Mouse (Mus musculus): ENCODE measurements around the gene Gm14214. TPM values are rescaled to one million over a fixed set of nuclear protein-coding genes. Genes with fewer than 3 reads are reported as not detected.

The Gm14214 gene
- total and polyA plus RNA-seq, 2 experiments: not detected

DNA sequence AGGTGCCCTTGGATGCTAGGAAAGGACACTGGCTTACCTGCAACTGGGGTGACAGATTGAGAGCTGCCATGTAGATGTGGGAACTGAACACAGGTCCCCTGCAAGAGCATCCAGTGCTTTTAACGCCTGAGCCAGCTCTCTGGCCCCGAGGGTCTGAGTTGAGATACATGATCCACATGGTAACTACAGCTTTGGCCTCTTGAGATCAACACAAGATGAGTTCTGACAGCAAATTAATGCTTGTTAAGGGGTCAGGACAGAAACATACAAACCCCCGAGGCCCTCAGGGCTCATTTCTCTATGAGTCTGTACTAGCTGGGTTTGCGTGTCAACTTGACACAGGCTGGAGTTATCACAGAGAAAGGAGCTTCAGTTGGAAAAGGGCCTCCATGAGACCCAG, 25.9 kb downstream of the Gm14214 start:
- Histone ChIP-seq H3K36me3 (ENCODE audit: control insufficient read depth, insufficient read depth, low read length) (no peaks in the 10 kb centered on the region), H3K9ac (ENCODE audit: low read depth, low read length) (no peak overlapping the region), H3K4me1 (ENCODE audit: control insufficient read depth, insufficient read depth, low read length) (no peaks in the 10 kb centered on the region), H3K4me3 (ENCODE audit: insufficient read depth, low read depth, low read length) (no peak overlapping the region), H3K27me3 (ENCODE audit: control insufficient read depth, insufficient read depth, low read length) (no peaks in the 10 kb centered on the region), H3K27ac (replicated peaks; ENCODE audit: insufficient read depth, low read depth, low read length) (no peak overlapping the region), H3K79me2 (ENCODE audit: control insufficient read depth, insufficient read depth, low read length) (no peaks in the 10 kb centered on the region)
- no peak for DNase-seq (ENCODE audit: extremely low read depth, low read depth, low spot score)
- 88% methylated on average over 4 of the region's 4 CpGs for WGBS
- TF ChIP-seq POLR2A (IDR thresholded peaks at IDR 0.05; ENCODE audit: extremely low read depth, insufficient read depth, low read length): no peak
- no peak for TF ChIP-seq CTCF (IDR thresholded peaks at IDR 0.05; ENCODE audit: low read depth, low read length)

DNA sequence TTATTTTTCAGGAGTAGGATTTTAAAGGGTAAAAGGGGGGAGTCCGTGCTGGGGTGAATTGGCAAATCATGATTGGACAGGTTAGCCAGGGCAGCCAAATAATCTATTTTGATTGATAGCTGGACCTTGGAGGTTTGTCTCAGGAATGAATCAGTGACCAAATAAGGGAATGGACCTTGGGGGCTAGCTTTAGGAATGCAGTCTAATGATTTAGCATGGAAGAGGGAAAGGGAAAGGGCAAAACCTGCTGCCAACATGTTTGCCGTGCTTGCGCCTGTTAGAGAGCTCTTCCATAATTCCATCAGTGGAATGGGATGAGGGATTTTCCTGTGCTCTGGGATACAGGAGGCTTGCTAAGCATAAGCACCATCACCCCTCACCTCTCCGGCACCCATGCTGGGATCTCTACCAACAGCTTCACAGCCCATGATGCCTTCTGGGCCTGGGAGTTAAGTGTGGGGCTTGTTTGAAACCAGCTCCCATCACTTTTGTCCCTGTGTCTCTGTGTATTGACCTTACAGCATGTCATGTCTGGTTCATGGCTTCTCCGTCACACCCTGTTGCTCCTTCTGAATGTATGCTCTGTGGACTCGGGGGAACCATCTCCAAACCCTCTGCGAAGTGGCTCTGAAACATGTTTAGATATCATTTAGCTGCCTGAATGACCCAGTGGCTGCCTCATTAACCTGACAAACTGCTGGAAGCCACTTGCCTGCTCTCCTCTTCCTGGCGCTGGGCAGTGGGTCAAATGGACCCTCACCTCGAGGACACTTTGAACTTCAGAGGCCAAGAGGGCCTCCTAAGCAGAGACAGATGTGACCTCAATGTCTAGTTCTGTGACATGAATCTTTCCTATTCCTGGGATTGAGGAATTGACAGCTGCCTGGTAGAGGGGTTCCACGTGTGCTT, 26.7 kb downstream of the Gm14214 start:
- no peak overlapping the region for H3K9ac ChIP-seq (ENCODE audit: low read depth, low read length)
- no peaks in the 10 kb centered on the region for H3K4me1 ChIP-seq (ENCODE audit: control insufficient read depth, insufficient read depth, low read length)
- no peaks in the 10 kb centered on the region for H3K36me3 ChIP-seq (ENCODE audit: control insufficient read depth, insufficient read depth, low read length)
- no peak for DNase-seq (ENCODE audit: extremely low read depth, low read depth, low spot score)
- H3K27me3 ChIP-seq (ENCODE audit: control insufficient read depth, insufficient read depth, low read length): no peaks in the 10 kb centered on the region
- WGBS: 81% methylated on average over 10 of the region's 10 CpGs
- no peak for TF ChIP-seq CTCF (IDR thresholded peaks at IDR 0.05; ENCODE audit: low read depth, low read length)
- no peak for TF ChIP-seq POLR2A (IDR thresholded peaks at IDR 0.05; ENCODE audit: extremely low read depth, insufficient read depth, low read length)
- no peaks in the 10 kb centered on the region for H3K79me2 ChIP-seq (ENCODE audit: control insufficient read depth, insufficient read depth, low read length)
- no peak overlapping the region for H3K4me3 ChIP-seq (ENCODE audit: insufficient read depth, low read depth, low read length)
- no peak overlapping the region for H3K27ac ChIP-seq (replicated peaks; ENCODE audit: insufficient read depth, low read depth, low read length)

DNA sequence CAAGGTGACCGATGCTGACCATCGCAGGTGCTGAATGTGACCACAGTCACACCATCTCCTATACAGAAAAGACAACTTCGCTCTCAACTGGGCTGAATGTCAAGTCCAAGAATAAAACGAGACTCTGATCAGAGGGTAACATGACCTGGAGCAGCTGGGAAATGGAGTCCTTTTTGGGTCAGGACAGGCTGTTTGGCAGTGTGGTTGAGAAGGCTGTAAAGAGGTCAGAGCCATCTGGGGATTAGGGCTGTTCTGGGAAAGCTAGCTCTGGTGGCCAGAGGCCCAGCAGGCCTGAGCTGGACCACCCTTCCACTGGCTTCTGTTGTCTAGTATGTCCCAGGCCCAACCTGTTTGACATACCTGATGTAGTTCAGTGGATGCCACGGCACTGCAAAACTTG, 31.2 kb downstream of the Gm14214 start:
- 92% methylated on average over 5 of the region's 5 CpGs for WGBS
- no peaks in the 10 kb centered on the region for H3K79me2 ChIP-seq (ENCODE audit: control insufficient read depth, insufficient read depth, low read length)
- no peaks in the 10 kb centered on the region for H3K4me1 ChIP-seq (ENCODE audit: control insufficient read depth, insufficient read depth, low read length)
- no peak for TF ChIP-seq CTCF (IDR thresholded peaks at IDR 0.05; ENCODE audit: low read depth, low read length)
- no peak for TF ChIP-seq POLR2A (IDR thresholded peaks at IDR 0.05; ENCODE audit: extremely low read depth, insufficient read depth, low read length)
- no peak overlapping the region for H3K27ac ChIP-seq (replicated peaks; ENCODE audit: insufficient read depth, low read depth, low read length)
- H3K27me3 ChIP-seq (ENCODE audit: control insufficient read depth, insufficient read depth, low read length): no peaks in the 10 kb centered on the region
- H3K36me3 ChIP-seq (ENCODE audit: control insufficient read depth, insufficient read depth, low read length): no peaks in the 10 kb centered on the region
- H3K4me3 ChIP-seq (ENCODE audit: insufficient read depth, low read depth, low read length): no peak overlapping the region
- DNase-seq (ENCODE audit: extremely low read depth, low read depth, low spot score): no peak
- H3K9ac ChIP-seq (ENCODE audit: low read depth, low read length): no peak overlapping the region

DNA sequence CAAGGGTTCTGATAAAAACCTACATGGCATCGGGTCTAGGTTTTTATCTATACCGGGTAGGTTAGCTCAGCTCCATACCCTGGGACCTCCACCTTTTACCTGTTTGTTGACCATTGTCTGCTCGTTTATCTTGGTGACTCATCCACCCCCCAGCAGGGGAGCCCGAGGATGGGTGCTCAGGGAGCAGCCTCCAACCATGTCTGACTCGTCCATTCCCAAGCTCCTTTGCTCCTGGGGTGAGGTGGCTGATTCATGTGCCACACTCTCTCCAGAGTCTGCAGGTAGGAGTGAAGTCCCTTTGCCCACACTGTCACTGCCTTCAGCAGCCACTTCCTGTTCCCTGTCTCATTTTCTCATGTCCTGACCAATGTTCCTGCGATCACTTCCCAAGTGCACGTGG, 33.8 kb downstream of the Gm14214 start:
- Histone ChIP-seq H3K9ac (ENCODE audit: low read depth, low read length) (no peak overlapping the region), H3K36me3 (ENCODE audit: control insufficient read depth, insufficient read depth, low read length) (no peaks in the 10 kb centered on the region), H3K4me3 (ENCODE audit: insufficient read depth, low read depth, low read length) (no peak overlapping the region), H3K4me1 (ENCODE audit: control insufficient read depth, insufficient read depth, low read length) (no peaks in the 10 kb centered on the region), H3K27me3 (ENCODE audit: control insufficient read depth, insufficient read depth, low read length) (no peaks in the 10 kb centered on the region), H3K79me2 (ENCODE audit: control insufficient read depth, insufficient read depth, low read length) (no peaks in the 10 kb centered on the region), H3K27ac (replicated peaks; ENCODE audit: insufficient read depth, low read depth, low read length) (no peak overlapping the region)
- TF ChIP-seq CTCF (IDR thresholded peaks at IDR 0.05; ENCODE audit: low read depth, low read length) (no peak), POLR2A (IDR thresholded peaks at IDR 0.05; ENCODE audit: extremely low read depth, insufficient read depth, low read length) (no peak)
- no peak for DNase-seq (ENCODE audit: extremely low read depth, low read depth, low spot score)
- 59% methylated on average over 7 of the region's 7 CpGs for WGBS

DNA sequence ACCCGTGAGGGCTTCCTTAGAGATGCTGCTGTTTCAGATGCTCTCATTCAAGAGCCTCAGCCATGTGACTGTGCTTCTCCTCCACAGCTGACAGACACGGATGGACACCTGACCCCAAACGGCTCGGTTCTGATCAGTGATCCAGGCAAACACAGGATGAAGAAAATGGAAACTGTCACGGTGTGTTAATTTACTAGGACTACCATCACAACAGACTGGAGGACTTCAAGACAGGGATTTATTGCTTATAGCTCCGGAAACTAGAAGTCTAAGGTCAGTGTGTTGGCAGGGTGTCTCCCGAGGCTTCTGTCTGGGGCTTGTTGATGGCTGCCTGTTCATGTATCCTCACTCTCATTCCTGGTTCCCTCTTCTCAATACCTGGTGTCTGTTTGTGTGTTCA, 34.4 kb downstream of the Gm14214 start:
- Histone ChIP-seq H3K27ac (replicated peaks; ENCODE audit: insufficient read depth, low read depth, low read length) (no peak overlapping the region), H3K4me1 (ENCODE audit: control insufficient read depth, insufficient read depth, low read length) (no peaks in the 10 kb centered on the region), H3K4me3 (ENCODE audit: insufficient read depth, low read depth, low read length) (no peak overlapping the region), H3K79me2 (ENCODE audit: control insufficient read depth, insufficient read depth, low read length) (no peaks in the 10 kb centered on the region), H3K36me3 (ENCODE audit: control insufficient read depth, insufficient read depth, low read length) (no peaks in the 10 kb centered on the region), H3K9ac (ENCODE audit: low read depth, low read length) (no peak overlapping the region), H3K27me3 (ENCODE audit: control insufficient read depth, insufficient read depth, low read length) (no peaks in the 10 kb centered on the region)
- DNase-seq (ENCODE audit: extremely low read depth, low read depth, low spot score): no peak
- WGBS: 70% methylated on average over 7 of the region's 7 CpGs
- no peak for TF ChIP-seq CTCF (IDR thresholded peaks at IDR 0.05; ENCODE audit: low read depth, low read length)
- TF ChIP-seq POLR2A (IDR thresholded peaks at IDR 0.05; ENCODE audit: extremely low read depth, insufficient read depth, low read length): no peak

DNA sequence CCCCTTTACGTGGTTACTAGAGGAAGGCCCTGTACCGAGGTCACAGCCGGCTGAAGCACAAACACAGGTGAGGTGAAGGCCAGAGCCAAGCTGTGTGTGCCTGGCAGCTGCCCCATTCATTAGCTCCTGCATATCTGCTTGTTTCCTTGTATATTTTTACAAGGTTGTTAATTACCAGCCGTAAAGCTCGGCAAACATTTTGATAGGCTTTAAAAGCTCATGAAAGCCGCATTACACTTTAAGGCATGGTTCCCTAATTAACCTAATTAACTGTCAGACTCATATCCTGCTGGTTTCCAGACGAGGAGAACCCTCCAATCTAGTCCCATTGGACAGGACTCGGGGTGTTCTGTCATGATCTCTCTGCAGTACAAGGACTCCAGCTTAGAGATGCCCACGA, 34.9 kb downstream of the Gm14214 start:
- Histone ChIP-seq H3K36me3 (ENCODE audit: control insufficient read depth, insufficient read depth, low read length) (no peaks in the 10 kb centered on the region), H3K4me1 (ENCODE audit: control insufficient read depth, insufficient read depth, low read length) (no peaks in the 10 kb centered on the region), H3K27ac (replicated peaks; ENCODE audit: insufficient read depth, low read depth, low read length) (no peak overlapping the region), H3K79me2 (ENCODE audit: control insufficient read depth, insufficient read depth, low read length) (no peaks in the 10 kb centered on the region), H3K9ac (ENCODE audit: low read depth, low read length) (no peak overlapping the region), H3K4me3 (ENCODE audit: insufficient read depth, low read depth, low read length) (no peak overlapping the region), H3K27me3 (ENCODE audit: control insufficient read depth, insufficient read depth, low read length) (no peaks in the 10 kb centered on the region)
- TF ChIP-seq CTCF (IDR thresholded peaks at IDR 0.05; ENCODE audit: low read depth, low read length) (no peak), POLR2A (IDR thresholded peaks at IDR 0.05; ENCODE audit: extremely low read depth, insufficient read depth, low read length) (no peak)
- 74% methylated on average over 9 of the region's 9 CpGs for WGBS
- DNase-seq (ENCODE audit: extremely low read depth, low read depth, low spot score): no peak

Measured in liver, adult 2 months (tissue).